Mouse (Mus musculus): Measurements from ENCODE around the gene Ankrd10. TPM values are rescaled to one million over a fixed set of nuclear protein-coding genes. Genes with fewer than 3 reads are reported as not detected.

Ankrd10 gene
- polyA plus RNA-seq, 1 experiment from 2014 or later, result 145 TPM

- WGBS, result 88% methylated on average over 5 of the region's 5 CpGs
- H3K4me2 ChIP-seq (ENCODE audit: low read depth, severe bottlenecking), result no peak overlapping the region
- ATAC-seq (ENCODE audit: insufficient number of reproducible peaks, low FRiP score, low TSS enrichment, low read depth), result no peak
These were observed 35.1 kb downstream of the Ankrd10 start for GRCm38 (mm10) chr8:11600301-11600951.

GRCm38 (mm10) chr8:11593222-11593884 is 42.2 kb downstream of the Ankrd10 start:
- Histone ChIP-seq H3K4me3 (ENCODE audit: low read depth, low read length) (no peak overlapping the region), H3K27ac (replicated peaks; ENCODE audit: low read depth, low read length) (no peak overlapping the region), H3K36me3 (ENCODE audit: control insufficient read depth, insufficient read depth, low read length) (no peaks in the 10 kb centered on the region), H3K4me2 (ENCODE audit: low read depth, severe bottlenecking) (no peak overlapping the region), H3K27me3 (ENCODE audit: control insufficient read depth, insufficient read depth, low read length) (no peaks in the 10 kb centered on the region), H3K9ac (ENCODE audit: low read length) (no peak overlapping the region), H3K4me1 (ENCODE audit: control insufficient read depth, insufficient read depth, low read length) (no peaks in the 10 kb centered on the region), H3K9me3 (ENCODE audit: control insufficient read depth, low read length) (no peaks in the 10 kb centered on the region)
- no peak for ATAC-seq (ENCODE audit: insufficient number of reproducible peaks, low FRiP score, low TSS enrichment, low read depth)
- WGBS, result 80% methylated on average over 12 of the region's 12 CpGs
- DNase-seq (ENCODE audit: low spot score), result no peak

More at GRCm38 (mm10) chr8:11600301-11600951, 35.1 kb downstream of the Ankrd10 start:
- no peak overlapping the region for H3K4me3 ChIP-seq (ENCODE audit: low read depth, low read length)
- no peaks in the 10 kb centered on the region for H3K27me3 ChIP-seq (ENCODE audit: control insufficient read depth, insufficient read depth, low read length)
- no peak for DNase-seq (ENCODE audit: low spot score)
- no peaks in the 10 kb centered on the region for H3K9me3 ChIP-seq (ENCODE audit: control insufficient read depth, low read length)
- H3K9ac ChIP-seq (ENCODE audit: low read length), result no peak overlapping the region
- H3K4me1 ChIP-seq (ENCODE audit: control insufficient read depth, insufficient read depth, low read length), result no peaks in the 10 kb centered on the region
- H3K27ac ChIP-seq (replicated peaks; ENCODE audit: low read depth, low read length), result no peak overlapping the region
- no peaks in the 10 kb centered on the region for H3K36me3 ChIP-seq (ENCODE audit: control insufficient read depth, insufficient read depth, low read length)

- Histone ChIP-seq H3K4me2 (ENCODE audit: low read depth, severe bottlenecking) (no peak overlapping the region), H3K36me3 (ENCODE audit: control insufficient read depth, insufficient read depth, low read length) (no peaks in the 10 kb centered on the region), H3K27me3 (ENCODE audit: control insufficient read depth, insufficient read depth, low read length) (no peaks in the 10 kb centered on the region), H3K27ac (replicated peaks; ENCODE audit: low read depth, low read length) (no peak overlapping the region), H3K9ac (ENCODE audit: low read length) (no peak overlapping the region), H3K4me1 (ENCODE audit: control insufficient read depth, insufficient read depth, low read length) (no peaks in the 10 kb centered on the region; the same call in 1 of the 2 replicates), H3K4me3 (ENCODE audit: low read depth, low read length) (no peak overlapping the region), H3K9me3 (ENCODE audit: control insufficient read depth, low read length) (no peaks in the 10 kb centered on the region)
- 42% methylated on average over 13 of the region's 13 CpGs for WGBS
- no peak for ATAC-seq (ENCODE audit: insufficient number of reproducible peaks, low FRiP score, low TSS enrichment, low read depth)
- DNase-seq (ENCODE audit: low spot score), result no peak
These were observed 43.3 kb downstream of the Ankrd10 start for GRCm38 (mm10) chr8:11592296-11592695.

- DNase-seq (ENCODE audit: low spot score) (no peak), ATAC-seq (ENCODE audit: insufficient number of reproducible peaks, low FRiP score, low TSS enrichment, low read depth) (no peak)
- Histone ChIP-seq H3K27ac (replicated peaks; ENCODE audit: low read depth, low read length) (no peak overlapping the region), H3K36me3 (ENCODE audit: control insufficient read depth, insufficient read depth, low read length) (no peaks in the 10 kb centered on the region), H3K9me3 (ENCODE audit: control insufficient read depth, low read length) (no peaks in the 10 kb centered on the region), H3K27me3 (ENCODE audit: control insufficient read depth, insufficient read depth, low read length) (no peaks in the 10 kb centered on the region), H3K4me2 (ENCODE audit: low read depth, severe bottlenecking) (no peak overlapping the region), H3K9ac (ENCODE audit: low read length) (no peak overlapping the region), H3K4me1 (ENCODE audit: control insufficient read depth, insufficient read depth, low read length) (no peaks in the 10 kb centered on the region; the same call in 1 of the 2 replicates), H3K4me3 (ENCODE audit: low read depth, low read length) (no peak overlapping the region)
- WGBS, result 80% methylated on average over 4 of the region's 4 CpGs
These were observed 43.7 kb downstream of the Ankrd10 start for GRCm38 (mm10) chr8:11591837-11592236.

GRCm38 (mm10) chr8:11586374-11586745 is 49.2 kb downstream of the Ankrd10 start:
- no peaks in the 10 kb centered on the region for H3K36me3 ChIP-seq (ENCODE audit: control insufficient read depth, insufficient read depth, low read length)
- ATAC-seq (ENCODE audit: insufficient number of reproducible peaks, low FRiP score, low TSS enrichment, low read depth) (peak; percentile 52; the same call in 1 of the 2 replicates), DNase-seq (ENCODE audit: low spot score) (no peak)
- no peaks in the 10 kb centered on the region for H3K27me3 ChIP-seq (ENCODE audit: control insufficient read depth, insufficient read depth, low read length)
- H3K9me3 ChIP-seq (ENCODE audit: control insufficient read depth, low read length), result no peaks in the 10 kb centered on the region
- H3K4me1 ChIP-seq (ENCODE audit: control insufficient read depth, insufficient read depth, low read length), result peaks cover 10% of the 10 kb centered on the region; the same call in 1 of the 2 replicates
- H3K9ac ChIP-seq (ENCODE audit: low read length), result no peak overlapping the region
- H3K27ac ChIP-seq (replicated peaks; ENCODE audit: low read depth, low read length), result peak overlapping the region; percentile 98
- H3K4me2 ChIP-seq (ENCODE audit: low read depth, severe bottlenecking), result peak overlapping the region; percentile 5; the same call in 1 of the 2 replicates
- 8% methylated on average over 2 of the region's 2 CpGs for WGBS
- no peak overlapping the region for H3K4me3 ChIP-seq (ENCODE audit: low read depth, low read length)

GRCm38 (mm10) chr8:11585513-11586373 is 49.8 kb downstream of the Ankrd10 start:
- WGBS, result 29% methylated on average over 21 of the region's 21 CpGs
- Histone ChIP-seq H3K4me2 (ENCODE audit: low read depth, severe bottlenecking) (peak overlapping the region; percentile 38), H3K9me3 (ENCODE audit: control insufficient read depth, low read length) (no peaks in the 10 kb centered on the region), H3K4me3 (ENCODE audit: low read depth, low read length) (0 out of 2 replicates have a peak overlapping the region, but pooled peaks have one; percentile 3), H3K27ac (replicated peaks; ENCODE audit: low read depth, low read length) (peak overlapping the region; percentile 98), H3K4me1 (ENCODE audit: control insufficient read depth, insufficient read depth, low read length) (peaks cover 10% of the 10 kb centered on the region; the same call in 1 of the 2 replicates), H3K27me3 (ENCODE audit: control insufficient read depth, insufficient read depth, low read length) (no peaks in the 10 kb centered on the region), H3K9ac (ENCODE audit: low read length) (peak overlapping the region; percentile 31), H3K36me3 (ENCODE audit: control insufficient read depth, insufficient read depth, low read length) (no peaks in the 10 kb centered on the region)
- DNase-seq (ENCODE audit: low spot score), result peak; percentile 86
- peak; percentile 92 for ATAC-seq (ENCODE audit: insufficient number of reproducible peaks, low FRiP score, low TSS enrichment, low read depth)

GRCm38 (mm10) chr8:11575604-11576384 is 59.8 kb downstream of the Ankrd10 start:
- peak; percentile 58 for DNase-seq (ENCODE audit: low spot score)
- Histone ChIP-seq H3K4me1 (ENCODE audit: control insufficient read depth, insufficient read depth, low read length) (peaks cover 25% of the 10 kb centered on the region), H3K4me3 (ENCODE audit: low read depth, low read length) (no peak overlapping the region), H3K27ac (replicated peaks; ENCODE audit: low read depth, low read length) (peak overlapping the region; percentile 42; the same call in 1 of the 2 replicates), H3K27me3 (ENCODE audit: control insufficient read depth, insufficient read depth, low read length) (no peaks in the 10 kb centered on the region), H3K9me3 (ENCODE audit: control insufficient read depth, low read length) (no peaks in the 10 kb centered on the region), H3K9ac (ENCODE audit: low read length) (0 out of 2 replicates have a peak overlapping the region, but pooled peaks have one; percentile 7), H3K4me2 (ENCODE audit: low read depth, severe bottlenecking) (no peak overlapping the region), H3K36me3 (ENCODE audit: control insufficient read depth, insufficient read depth, low read length) (no peaks in the 10 kb centered on the region)
- no peak for ATAC-seq (ENCODE audit: insufficient number of reproducible peaks, low FRiP score, low TSS enrichment, low read depth)
- WGBS, result 53% methylated on average over 16 of the region's 16 CpGs

Measured in limb, embryonic 11.5 days (tissue).